Mouse (Mus musculus) adrenal gland, postnatal 14 days (tissue): ENCODE measurements around the gene Ptn. TPM values are rescaled to one million over a fixed set of nuclear protein-coding genes. Genes with fewer than 3 reads are reported as not detected.
A peak's percentile ranks its signal among the peaks of the same experiment; 100 is the strongest.
"Not testable (repeated sequence)": the region's sequence is repeated elsewhere in the genome, so short reads cannot be mapped to it uniquely, and the experiment has no call there.

Source experiments
- DNase-seq: peaks from one replicate; pipeline ENCODE4 v3.0.0; 2021; ENCODE audit warnings: mixed read lengths
- total RNA-seq: library from RNA; stranded (reverse); gene quantifications from 2 replicates; pipeline ENCODE4 v1.2.3, GENCODE M21; 2021

Gene Ptn
- total RNA-seq, 1 experiment from 2014 or later, result 58.7 TPM

- DNase-seq, result no peak
Observed at GRCm38 (mm10) chr6:36755001-36755885, 54.8 kb downstream of the Ptn start.

- DNase-seq, result no peak
Observed at GRCm38 (mm10) chr6:36752887-36753286, 57.1 kb downstream of the Ptn start.

GRCm38 (mm10) chr6:36739811-36740210, 70.2 kb downstream of the Ptn start:
- DNase-seq, result no peak

- DNase-seq, result no peak
Observed at GRCm38 (mm10) chr6:36736763-36737162, 73.3 kb downstream of the Ptn start.

GRCm38 (mm10) chr6:36735622-36736021, 74.4 kb downstream of the Ptn start:
- DNase-seq, result not testable (repeated sequence)

- not testable (repeated sequence) for DNase-seq
Observed at GRCm38 (mm10) chr6:36729811-36730210, 80.2 kb downstream of the Ptn start.

- peak; percentile 19 for DNase-seq
Observed at GRCm38 (mm10) chr6:36728079-36728478, 81.9 kb downstream of the Ptn start.

- peak; percentile 72 for DNase-seq
Observed at GRCm38 (mm10) chr6:36725509-36726160, 84.4 kb downstream of the Ptn start.

GRCm38 (mm10) chr6:36722769-36723549, 87.1 kb downstream of the Ptn start:
- no peak for DNase-seq

- DNase-seq, result no peak
Observed at GRCm38 (mm10) chr6:36713329-36713728, 96.7 kb downstream of the Ptn start.

GRCm38 (mm10) chr6:36695481-36695880, 114.5 kb downstream of the Ptn start:
- no peak for DNase-seq

GRCm38 (mm10) chr6:36691497-36691896, 118.5 kb downstream of the Ptn start:
- DNase-seq, result peak; percentile 65

GRCm38 (mm10) chr6:36690941-36691340, 119.1 kb downstream of the Ptn start:
- no peak for DNase-seq

GRCm38 (mm10) chr6:36676710-36677691, 133.0 kb downstream of the Ptn start:
- DNase-seq, result peak; percentile 55

GRCm38 (mm10) chr6:36672399-36673221, 137.4 kb downstream of the Ptn start:
- DNase-seq, result no peak

- no peak for DNase-seq
Observed at GRCm38 (mm10) chr6:36671274-36671673, 138.7 kb downstream of the Ptn start.
